Mouse (Mus musculus): ENCODE data around the gene Etl4. TPM values are rescaled to one million over a fixed set of nuclear protein-coding genes. Genes with fewer than 3 reads are reported as not detected.

Gene Etl4
- polyA plus RNA-seq, 1 experiment from 2014 or later, result 34.4 TPM

DNA sequence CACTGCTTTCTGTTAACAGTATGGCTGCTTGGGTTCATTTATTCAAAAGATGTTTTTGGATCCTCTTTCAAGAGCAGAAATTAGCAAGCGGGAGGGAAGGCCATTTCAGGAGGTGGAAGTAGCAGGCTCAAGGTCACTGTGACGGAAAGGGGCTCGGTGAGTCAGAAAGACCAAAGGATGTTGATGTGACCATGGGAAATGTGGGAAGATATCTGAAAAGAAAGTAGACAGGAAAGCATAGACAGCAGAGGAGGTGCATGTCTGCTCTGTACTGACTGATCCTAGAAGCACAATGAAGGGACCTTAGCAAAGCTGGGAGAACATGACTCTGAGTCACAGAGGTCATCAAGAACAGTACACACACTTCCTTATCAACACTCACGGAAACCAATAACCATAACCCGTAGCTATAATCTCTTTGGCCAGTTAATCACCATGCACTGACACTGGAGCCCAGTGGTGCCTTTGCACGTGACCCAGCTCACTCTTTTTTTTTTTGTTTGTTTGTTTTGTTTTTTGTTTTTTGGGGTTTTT, 866.7 kb downstream of the Etl4 start:
- no peak overlapping the region for H3K9ac ChIP-seq (ENCODE audit: low read length)
- no peaks in the 10 kb centered on the region for H3K36me3 ChIP-seq (ENCODE audit: control insufficient read depth, insufficient read depth, low read length)
- ATAC-seq (replicated peaks; ENCODE audit: low FRiP score) (no peak), DNase-seq (ENCODE audit: low spot score) (no peak)
- H3K9me3 ChIP-seq (ENCODE audit: control insufficient read depth, low read length), result no peaks in the 10 kb centered on the region
- WGBS, result 92% methylated on average over 6 of the region's 6 CpGs
- no peak overlapping the region for H3K27ac ChIP-seq (ENCODE audit: low read depth, low read length)
- H3K4me2 ChIP-seq (ENCODE audit: low read depth, low read length, severe bottlenecking), result no peak overlapping the region
- 0 out of 2 replicates have a peak, but pooled peaks cover 2% of the 10 kb centered on the region for H3K4me1 ChIP-seq (replicated peaks; ENCODE audit: control insufficient read depth, insufficient read depth, low read length)
- H3K27me3 ChIP-seq (ENCODE audit: control insufficient read depth, insufficient read depth, low read length), result no peaks in the 10 kb centered on the region
- no peak overlapping the region for H3K4me3 ChIP-seq (ENCODE audit: low read depth, low read length)

DNA sequence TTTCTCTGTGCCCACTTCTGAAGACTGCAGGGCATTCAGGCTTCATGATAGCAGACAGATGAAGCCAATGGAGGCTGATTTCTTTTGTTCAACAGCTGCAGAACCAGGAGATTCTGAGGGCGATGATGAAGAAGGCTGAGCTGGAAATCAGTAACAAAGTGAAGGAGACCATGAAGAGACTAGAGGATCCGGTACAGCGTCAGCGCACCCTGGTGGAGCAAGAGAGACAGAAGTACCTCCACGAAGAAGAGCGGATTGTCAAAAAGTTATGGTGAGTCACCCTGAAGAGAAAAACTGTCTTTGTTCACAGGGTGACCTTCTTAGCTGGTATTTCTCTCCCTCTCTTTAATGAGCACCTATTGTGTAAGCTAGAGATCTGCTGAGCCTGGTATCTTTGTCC, 868.4 kb downstream of the Etl4 start:
- Histone ChIP-seq H3K4me1 (replicated peaks; ENCODE audit: control insufficient read depth, insufficient read depth, low read length) (0 out of 2 replicates have a peak, but pooled peaks cover 2% of the 10 kb centered on the region), H3K27ac (ENCODE audit: low read depth, low read length) (no peak overlapping the region), H3K4me3 (ENCODE audit: low read depth, low read length) (no peak overlapping the region), H3K4me2 (ENCODE audit: low read depth, low read length, severe bottlenecking) (no peak overlapping the region), H3K9me3 (ENCODE audit: control insufficient read depth, low read length) (no peaks in the 10 kb centered on the region), H3K9ac (ENCODE audit: low read length) (no peak overlapping the region), H3K36me3 (ENCODE audit: control insufficient read depth, insufficient read depth, low read length) (no peaks in the 10 kb centered on the region), H3K27me3 (ENCODE audit: control insufficient read depth, insufficient read depth, low read length) (no peaks in the 10 kb centered on the region)
- no peak for ATAC-seq (replicated peaks; ENCODE audit: low FRiP score)
- no peak for DNase-seq (ENCODE audit: low spot score)
- WGBS, result 74% methylated on average over 6 of the region's 6 CpGs

DNA sequence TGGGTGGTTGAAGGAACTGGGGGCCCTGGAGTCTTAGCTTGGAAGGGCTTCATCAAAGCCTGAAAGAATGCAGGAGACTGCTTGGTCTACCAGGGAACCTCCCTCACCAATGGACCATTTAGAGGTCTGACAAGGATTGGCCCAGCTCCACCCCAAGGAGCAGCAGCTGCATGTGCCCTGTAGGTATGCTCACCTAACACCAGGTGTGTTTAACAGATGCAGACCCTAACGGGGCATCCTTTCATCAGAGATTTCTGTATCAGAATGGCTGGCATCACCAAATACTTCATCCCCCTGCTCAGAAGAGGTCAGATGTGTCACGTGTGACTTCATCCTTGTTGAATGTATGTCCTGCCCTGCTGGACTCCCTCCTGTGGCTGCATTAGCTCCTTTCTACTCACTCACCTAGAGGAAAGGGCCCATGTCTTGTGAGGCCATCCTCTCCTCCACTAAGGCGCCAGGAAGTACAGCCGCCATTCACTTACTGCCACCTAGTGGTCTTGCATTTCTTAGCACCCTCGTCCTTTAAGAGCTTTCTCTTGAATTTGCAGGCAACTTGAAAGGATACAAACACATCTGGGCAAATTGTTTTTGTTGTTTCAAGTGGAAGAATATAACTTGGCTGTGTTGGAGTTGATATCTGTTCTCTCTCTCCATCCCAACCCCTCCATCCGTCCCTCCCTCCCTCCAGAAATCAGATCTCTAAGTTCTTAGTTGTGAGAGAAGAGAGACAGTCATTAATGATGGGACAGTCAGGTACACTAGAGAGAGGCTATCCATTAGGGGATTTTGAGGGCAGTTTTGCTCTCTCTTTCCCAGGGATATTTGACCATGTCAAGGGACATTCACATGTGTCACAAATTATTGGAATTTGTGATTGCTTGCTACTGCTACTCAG, 870.2 kb downstream of the Etl4 start:
- 0 out of 2 replicates have a peak, but pooled peaks cover 2% of the 10 kb centered on the region for H3K4me1 ChIP-seq (replicated peaks; ENCODE audit: control insufficient read depth, insufficient read depth, low read length)
- no peaks in the 10 kb centered on the region for H3K36me3 ChIP-seq (ENCODE audit: control insufficient read depth, insufficient read depth, low read length)
- 35% methylated on average over 6 of the region's 6 CpGs for whole genome bisulfite sequencing
- ATAC-seq (replicated peaks; ENCODE audit: low FRiP score) (peak; percentile 71), DNase-seq (ENCODE audit: low spot score) (peak; percentile 72)
- H3K9me3 ChIP-seq (ENCODE audit: control insufficient read depth, low read length), result no peaks in the 10 kb centered on the region
- H3K27ac ChIP-seq (ENCODE audit: low read depth, low read length), result no peak overlapping the region
- no peak overlapping the region for H3K4me2 ChIP-seq (ENCODE audit: low read depth, low read length, severe bottlenecking)
- no peaks in the 10 kb centered on the region for H3K27me3 ChIP-seq (ENCODE audit: control insufficient read depth, insufficient read depth, low read length)
- no peak overlapping the region for H3K9ac ChIP-seq (ENCODE audit: low read length)
- no peak overlapping the region for H3K4me3 ChIP-seq (ENCODE audit: low read depth, low read length)

DNA sequence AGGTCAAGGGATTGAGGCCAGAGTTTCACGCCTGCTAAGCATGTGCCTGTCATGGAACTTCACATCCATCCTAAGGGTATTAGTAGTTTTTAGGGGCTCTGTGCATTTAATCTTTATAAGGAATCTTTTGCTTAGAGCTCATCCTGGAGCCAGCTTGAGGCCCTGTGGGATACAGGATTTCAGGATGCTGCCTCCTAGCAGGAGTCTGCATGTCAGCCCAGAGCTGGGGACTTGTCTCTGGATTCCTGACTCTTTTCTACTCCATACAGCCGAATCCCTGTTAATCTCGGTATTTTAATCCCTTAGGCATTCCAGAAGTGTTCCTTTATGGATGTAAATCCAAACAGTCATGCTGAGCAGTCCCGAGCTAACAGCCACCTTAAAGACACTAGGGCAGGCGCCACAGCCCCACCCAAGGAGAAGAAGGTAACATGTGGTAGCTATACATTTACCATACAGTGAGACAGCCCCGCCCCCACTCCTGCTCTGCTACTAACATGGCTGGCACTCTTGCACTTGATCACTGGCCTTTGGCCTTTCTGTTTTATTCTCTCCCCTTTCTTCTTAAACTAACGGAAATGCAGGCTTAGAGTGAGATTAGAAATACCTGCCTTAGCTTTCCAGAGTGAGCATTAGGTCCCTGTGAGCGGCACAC, 891.8 kb downstream of the Etl4 start:
- Histone ChIP-seq H3K27ac (ENCODE audit: low read depth, low read length) (no peak overlapping the region), H3K27me3 (ENCODE audit: control insufficient read depth, insufficient read depth, low read length) (no peaks in the 10 kb centered on the region), H3K4me2 (ENCODE audit: low read depth, low read length, severe bottlenecking) (no peak overlapping the region), H3K36me3 (ENCODE audit: control insufficient read depth, insufficient read depth, low read length) (no peaks in the 10 kb centered on the region; the same call in 1 of the 2 replicates), H3K9me3 (ENCODE audit: control insufficient read depth, low read length) (no peaks in the 10 kb centered on the region), H3K4me1 (replicated peaks; ENCODE audit: control insufficient read depth, insufficient read depth, low read length) (no peaks in the 10 kb centered on the region), H3K4me3 (ENCODE audit: low read depth, low read length) (no peak overlapping the region), H3K9ac (ENCODE audit: low read length) (no peak overlapping the region)
- 70% methylated on average over 8 of the region's 8 CpGs for WGBS
- DNase-seq (ENCODE audit: low spot score) (no peak), ATAC-seq (replicated peaks; ENCODE audit: low FRiP score) (no peak)

DNA sequence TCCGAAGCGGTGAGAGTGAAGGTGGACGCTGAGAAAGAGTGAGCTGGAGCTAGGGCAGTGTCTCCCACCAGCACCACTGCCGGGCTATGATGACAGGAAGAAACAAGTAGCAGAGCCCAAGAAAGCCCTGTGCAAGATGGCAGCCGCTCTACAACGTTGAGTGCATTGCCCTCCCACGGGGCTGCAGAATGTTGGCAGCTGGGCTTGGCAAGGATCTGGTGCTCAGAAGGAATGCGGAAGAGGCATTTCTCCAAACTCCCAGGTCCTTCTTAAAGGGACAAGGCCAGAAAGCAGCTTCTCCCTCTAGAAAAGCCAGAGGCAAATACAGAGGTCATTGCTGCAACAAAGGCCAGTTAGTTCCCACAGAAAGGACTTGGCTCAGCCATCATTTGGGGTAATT, 901.9 kb downstream of the Etl4 start:
- no peak for ATAC-seq (replicated peaks; ENCODE audit: low FRiP score)
- no peak overlapping the region for H3K27ac ChIP-seq (ENCODE audit: low read depth, low read length)
- no peaks in the 10 kb centered on the region; the same call in 1 of the 2 replicates for H3K36me3 ChIP-seq (ENCODE audit: control insufficient read depth, insufficient read depth, low read length)
- H3K9ac ChIP-seq (ENCODE audit: low read length), result no peak overlapping the region
- no peak overlapping the region for H3K4me3 ChIP-seq (ENCODE audit: low read depth, low read length)
- no peak for DNase-seq (ENCODE audit: low spot score)
- H3K4me1 ChIP-seq (replicated peaks; ENCODE audit: control insufficient read depth, insufficient read depth, low read length), result no peaks in the 10 kb centered on the region
- H3K9me3 ChIP-seq (ENCODE audit: control insufficient read depth, low read length), result no peaks in the 10 kb centered on the region
- H3K27me3 ChIP-seq (ENCODE audit: control insufficient read depth, insufficient read depth, low read length), result no peaks in the 10 kb centered on the region
- WGBS, result 91% methylated on average over 8 of the region's 8 CpGs
- H3K4me2 ChIP-seq (ENCODE audit: low read depth, low read length, severe bottlenecking), result no peak overlapping the region

DNA sequence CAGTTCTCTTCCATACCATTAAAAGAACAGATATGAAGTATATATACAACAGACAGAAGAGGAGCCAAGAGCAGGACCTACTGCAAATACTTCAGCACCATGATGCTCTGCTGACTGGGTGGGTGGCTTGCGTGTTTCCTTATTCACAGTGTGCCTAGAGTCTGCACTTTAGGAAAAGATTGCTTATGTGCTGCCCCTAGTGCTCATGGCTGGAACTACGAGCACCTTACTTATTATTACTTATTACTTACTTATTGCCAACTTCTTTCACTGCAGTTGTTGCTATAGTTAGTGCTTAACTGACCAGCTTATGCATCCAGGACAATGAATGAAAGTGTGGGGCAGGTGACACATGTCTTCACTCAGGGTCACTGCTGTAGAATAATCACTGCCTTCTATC, 904.4 kb downstream of the Etl4 start:
- DNase-seq (ENCODE audit: low spot score), result no peak
- Histone ChIP-seq H3K36me3 (ENCODE audit: control insufficient read depth, insufficient read depth, low read length) (no peaks in the 10 kb centered on the region), H3K9me3 (ENCODE audit: control insufficient read depth, low read length) (no peaks in the 10 kb centered on the region), H3K4me1 (replicated peaks; ENCODE audit: control insufficient read depth, insufficient read depth, low read length) (no peaks in the 10 kb centered on the region), H3K4me3 (ENCODE audit: low read depth, low read length) (no peak overlapping the region), H3K27me3 (ENCODE audit: control insufficient read depth, insufficient read depth, low read length) (no peaks in the 10 kb centered on the region), H3K9ac (ENCODE audit: low read length) (no peak overlapping the region), H3K4me2 (ENCODE audit: low read depth, low read length, severe bottlenecking) (no peak overlapping the region), H3K27ac (ENCODE audit: low read depth, low read length) (no peak overlapping the region)
- 82% methylated on average over 2 of the region's 2 CpGs for WGBS
- no peak for ATAC-seq (replicated peaks; ENCODE audit: low FRiP score)

DNA sequence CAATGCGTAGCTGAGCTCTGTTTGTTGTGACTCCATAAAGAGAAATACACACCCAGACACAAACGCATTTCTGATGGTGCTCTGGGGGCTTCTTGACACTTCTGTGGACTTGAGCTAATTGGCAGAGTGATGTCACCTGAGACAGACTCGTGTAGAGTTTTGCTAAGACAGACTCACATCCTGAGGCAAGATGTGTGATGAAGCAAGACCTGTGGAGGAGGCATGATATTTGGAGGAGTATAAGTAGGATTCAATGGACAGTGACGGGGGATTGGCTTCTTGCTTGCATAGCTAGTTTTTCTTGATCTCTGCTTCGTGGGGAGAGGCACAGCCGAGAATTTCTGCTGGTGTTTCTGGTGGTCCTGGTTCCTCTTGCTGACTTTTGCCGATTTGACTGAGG, 908.6 kb downstream of the Etl4 start:
- WGBS, result 82% methylated on average over 7 of the region's 7 CpGs
- Histone ChIP-seq H3K9me3 (ENCODE audit: control insufficient read depth, low read length) (no peaks in the 10 kb centered on the region), H3K27ac (ENCODE audit: low read depth, low read length) (no peak overlapping the region), H3K4me1 (replicated peaks; ENCODE audit: control insufficient read depth, insufficient read depth, low read length) (no peaks in the 10 kb centered on the region), H3K36me3 (ENCODE audit: control insufficient read depth, insufficient read depth, low read length) (no peaks in the 10 kb centered on the region), H3K27me3 (ENCODE audit: control insufficient read depth, insufficient read depth, low read length) (no peaks in the 10 kb centered on the region), H3K9ac (ENCODE audit: low read length) (no peak overlapping the region), H3K4me2 (ENCODE audit: low read depth, low read length, severe bottlenecking) (no peak overlapping the region), H3K4me3 (ENCODE audit: low read depth, low read length) (no peak overlapping the region)
- DNase-seq (ENCODE audit: low spot score) (no peak), ATAC-seq (replicated peaks; ENCODE audit: low FRiP score) (no peak)

DNA sequence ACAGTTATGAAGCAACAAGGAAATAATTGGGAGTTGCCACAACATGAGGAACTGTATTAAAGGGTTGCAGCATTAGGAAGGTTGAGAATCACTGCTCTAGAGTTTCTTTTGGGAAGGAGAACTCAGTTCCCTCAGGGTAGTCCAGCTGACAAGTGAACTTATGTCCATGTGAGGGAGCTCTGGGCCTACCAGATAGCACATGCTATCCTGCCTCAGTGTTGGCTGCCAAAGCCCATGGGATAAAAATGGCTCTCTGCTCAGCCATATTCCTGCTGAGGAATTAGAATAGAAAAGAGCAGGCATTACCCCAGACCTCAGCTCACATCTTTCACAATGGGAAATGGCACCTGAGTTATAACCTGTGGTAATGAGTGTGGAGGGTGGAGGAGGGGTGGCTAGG, 916.7 kb downstream of the Etl4 start:
- no peaks in the 10 kb centered on the region for H3K9me3 ChIP-seq (ENCODE audit: control insufficient read depth, low read length)
- no peak for ATAC-seq (replicated peaks; ENCODE audit: low FRiP score)
- H3K9ac ChIP-seq (ENCODE audit: low read length), result no peak overlapping the region

More for the DNA sequence above, 916.7 kb downstream of the Etl4 start:
- Histone ChIP-seq H3K4me1 (replicated peaks; ENCODE audit: control insufficient read depth, insufficient read depth, low read length) (no peaks in the 10 kb centered on the region), H3K27me3 (ENCODE audit: control insufficient read depth, insufficient read depth, low read length) (no peaks in the 10 kb centered on the region), H3K27ac (ENCODE audit: low read depth, low read length) (no peak overlapping the region), H3K4me2 (ENCODE audit: low read depth, low read length, severe bottlenecking) (no peak overlapping the region), H3K36me3 (ENCODE audit: control insufficient read depth, insufficient read depth, low read length) (no peaks in the 10 kb centered on the region), H3K4me3 (ENCODE audit: low read depth, low read length) (no peak overlapping the region)
- no peak for DNase-seq (ENCODE audit: low spot score)

Measured in forebrain, embryonic 11.5 days (tissue).